Mouse (Mus musculus): ENCODE measurements around the gene Zfp764. TPM values are rescaled to one million over a fixed set of nuclear protein-coding genes. Genes with fewer than 3 reads are reported as not detected.
A peak's percentile ranks its signal among the peaks of the same experiment; 100 is the strongest.
"Not testable (repeated sequence)": the region's sequence is repeated elsewhere in the genome, so short reads cannot be mapped to it uniquely, and the experiment has no call there.

Zfp764 gene
- polyA plus RNA-seq, 1 experiment from 2014 or later = 7.7 TPM

DNA sequence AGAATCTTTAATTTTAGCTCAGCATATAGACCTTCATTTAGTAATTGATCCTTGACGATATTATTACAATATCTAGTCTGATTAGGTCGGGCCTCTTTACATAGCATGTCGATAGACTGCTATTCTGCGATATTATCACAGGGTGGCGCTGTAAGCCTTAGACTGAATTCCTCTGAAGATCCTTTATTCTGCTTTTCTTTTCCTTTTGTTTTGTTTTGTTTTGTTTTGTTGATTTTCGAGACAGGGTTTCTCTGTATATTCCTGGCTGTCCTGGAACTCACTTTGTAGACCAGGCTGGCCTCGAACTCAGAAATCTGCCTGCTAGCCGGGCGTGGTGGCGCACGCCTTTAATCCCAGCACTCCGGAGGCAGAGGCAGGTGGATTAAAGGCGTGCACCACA, 44.2 kb downstream of the Zfp764 start:
- H3K4me1 ChIP-seq (ENCODE audit: control insufficient read depth, insufficient read depth, low read length); H3K4me2 ChIP-seq (ENCODE audit: low read depth, severe bottlenecking); H3K27me3 ChIP-seq (ENCODE audit: control insufficient read depth, insufficient read depth, low read length); H3K9me3 ChIP-seq (ENCODE audit: control insufficient read depth, low read length); H3K36me3 ChIP-seq (ENCODE audit: control insufficient read depth, insufficient read depth, low read length); ATAC-seq (ENCODE audit: insufficient number of reproducible peaks, low FRiP score, low TSS enrichment, low read depth); H3K27ac ChIP-seq (replicated peaks; ENCODE audit: low read depth, low read length); H3K4me3 ChIP-seq (ENCODE audit: low read depth, low read length); H3K9ac ChIP-seq (ENCODE audit: low read length): not testable (repeated sequence)
- DNase-seq (ENCODE audit: low spot score) = peak; percentile 44
- WGBS = 27% methylated on average over 13 of the region's 13 CpGs

DNA sequence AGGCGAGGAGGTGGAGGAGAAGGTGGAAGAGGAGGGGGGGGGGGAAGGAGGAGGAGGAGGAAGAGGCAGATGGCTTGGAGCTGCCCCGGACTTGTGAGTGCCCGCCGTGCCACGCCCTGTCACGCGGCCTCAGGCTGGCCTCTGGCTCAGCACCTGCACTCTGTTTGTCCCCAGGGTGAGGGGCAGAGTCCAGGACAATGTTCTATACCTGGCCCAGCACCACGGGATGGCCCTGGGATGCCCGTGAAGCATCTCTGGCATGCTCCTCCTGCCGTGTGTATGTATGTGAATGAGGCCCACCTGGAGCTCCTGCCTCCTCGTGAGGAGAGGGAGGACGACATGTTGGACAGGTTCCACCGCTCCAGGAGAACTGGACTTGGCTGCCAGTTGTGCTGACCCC, 45.2 kb downstream of the Zfp764 start:
- peaks cover 9% of the 10 kb centered on the region; the same call in 1 of the 2 replicates for H3K27me3 ChIP-seq (ENCODE audit: control insufficient read depth, insufficient read depth, low read length)
- no peak for ATAC-seq (ENCODE audit: insufficient number of reproducible peaks, low FRiP score, low TSS enrichment, low read depth)

DNA sequence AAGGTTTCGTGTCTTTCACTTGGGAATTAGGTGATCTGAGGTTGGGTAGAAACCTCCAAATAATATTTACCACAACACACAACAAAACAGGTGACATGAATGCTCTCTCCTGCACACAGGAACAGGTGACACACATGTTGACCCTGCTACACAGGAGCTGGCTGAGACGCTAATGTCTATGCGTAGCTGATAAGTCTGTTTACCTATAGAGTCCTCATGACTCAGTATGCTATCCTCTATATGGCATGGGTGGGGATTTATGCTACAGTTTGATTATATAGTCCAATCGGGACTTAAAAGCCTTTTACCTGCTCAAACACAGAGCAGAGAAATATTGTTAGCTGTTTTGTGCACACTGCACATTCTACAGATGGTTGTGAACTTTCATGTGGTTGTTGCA, 46.4 kb downstream of the Zfp764 start:
- Histone ChIP-seq H3K4me3 (ENCODE audit: low read depth, low read length) (no peak overlapping the region), H3K27me3 (ENCODE audit: control insufficient read depth, insufficient read depth, low read length) (peaks cover 9% of the 10 kb centered on the region; the same call in 1 of the 2 replicates), H3K9ac (ENCODE audit: low read length) (no peak overlapping the region), H3K4me1 (ENCODE audit: control insufficient read depth, insufficient read depth, low read length) (peaks cover 4% of the 10 kb centered on the region), H3K4me2 (ENCODE audit: low read depth, severe bottlenecking) (no peak overlapping the region), H3K9me3 (ENCODE audit: control insufficient read depth, low read length) (no peaks in the 10 kb centered on the region), H3K36me3 (ENCODE audit: control insufficient read depth, insufficient read depth, low read length) (no peaks in the 10 kb centered on the region), H3K27ac (replicated peaks; ENCODE audit: low read depth, low read length) (no peak overlapping the region)
- ATAC-seq (ENCODE audit: insufficient number of reproducible peaks, low FRiP score, low TSS enrichment, low read depth) (no peak), DNase-seq (ENCODE audit: low spot score) (no peak)
- WGBS = 83% methylated on average over 4 of the region's 4 CpGs

More for the DNA sequence above, 45.2 kb downstream of the Zfp764 start:
- DNase-seq (ENCODE audit: low spot score) = no peak
- H3K4me3 ChIP-seq (ENCODE audit: low read depth, low read length) = no peak overlapping the region
- no peaks in the 10 kb centered on the region for H3K36me3 ChIP-seq (ENCODE audit: control insufficient read depth, insufficient read depth, low read length)
- H3K27ac ChIP-seq (replicated peaks; ENCODE audit: low read depth, low read length) = no peak overlapping the region
- WGBS = 37% methylated on average over 9 of the region's 13 CpGs
- H3K9ac ChIP-seq (ENCODE audit: low read length) = no peak overlapping the region
- H3K4me2 ChIP-seq (ENCODE audit: low read depth, severe bottlenecking) = no peak overlapping the region
- H3K9me3 ChIP-seq (ENCODE audit: control insufficient read depth, low read length) = no peaks in the 10 kb centered on the region
- peaks cover 4% of the 10 kb centered on the region for H3K4me1 ChIP-seq (ENCODE audit: control insufficient read depth, insufficient read depth, low read length)

DNA sequence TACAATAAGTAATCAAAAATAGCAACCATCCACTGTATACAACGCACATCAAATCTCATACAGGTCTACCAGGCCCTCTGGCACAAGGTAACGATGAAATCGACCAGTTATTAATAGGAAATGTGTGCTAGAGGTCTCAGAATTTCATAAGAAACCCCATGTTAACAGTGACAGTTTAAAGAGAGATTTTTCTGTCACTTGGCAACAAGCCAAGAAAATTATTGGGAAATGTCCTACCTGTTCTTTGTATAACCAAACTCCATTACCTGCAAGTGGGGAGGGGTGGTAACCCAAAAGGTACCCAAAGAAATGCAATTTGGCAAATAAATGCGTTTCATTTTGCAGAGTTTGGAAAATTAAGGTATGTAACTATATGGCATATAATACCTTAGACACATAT, 48.1 kb downstream of the Zfp764 start:
- Histone ChIP-seq H3K27ac (replicated peaks; ENCODE audit: low read depth, low read length) (no peak overlapping the region), H3K4me2 (ENCODE audit: low read depth, severe bottlenecking) (no peak overlapping the region), H3K9ac (ENCODE audit: low read length) (no peak overlapping the region), H3K9me3 (ENCODE audit: control insufficient read depth, low read length) (no peaks in the 10 kb centered on the region), H3K4me1 (ENCODE audit: control insufficient read depth, insufficient read depth, low read length) (no peaks in the 10 kb centered on the region; the same call in 1 of the 2 replicates), H3K27me3 (ENCODE audit: control insufficient read depth, insufficient read depth, low read length) (peaks cover 4% of the 10 kb centered on the region; the same call in 1 of the 2 replicates), H3K36me3 (ENCODE audit: control insufficient read depth, insufficient read depth, low read length) (no peaks in the 10 kb centered on the region), H3K4me3 (ENCODE audit: low read depth, low read length) (no peak overlapping the region)
- ATAC-seq (ENCODE audit: insufficient number of reproducible peaks, low FRiP score, low TSS enrichment, low read depth) = no peak
- 72% methylated on average over 4 of the region's 4 CpGs for WGBS
- no peak for DNase-seq (ENCODE audit: low spot score)

DNA sequence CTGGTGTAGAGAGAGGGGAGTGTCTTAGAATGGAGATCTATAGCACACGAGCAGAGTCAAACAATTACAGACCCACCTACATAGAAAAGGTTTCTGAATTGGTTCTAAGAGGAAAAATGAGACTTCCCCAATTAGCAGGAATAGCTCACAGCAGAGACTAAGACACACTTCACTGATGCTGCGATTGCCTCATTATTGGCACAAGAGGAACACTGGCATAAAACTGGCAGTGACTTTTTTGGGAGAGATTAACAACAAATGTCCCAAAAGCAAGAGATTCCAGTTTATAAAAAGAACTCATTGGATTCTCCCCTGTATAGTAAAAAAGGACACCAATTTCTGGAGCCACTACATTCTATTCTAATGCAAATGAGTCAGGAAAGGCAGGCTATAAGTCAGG, 48.8 kb downstream of the Zfp764 start:
- no peaks in the 10 kb centered on the region for H3K4me1 ChIP-seq (ENCODE audit: control insufficient read depth, insufficient read depth, low read length)
- H3K4me3 ChIP-seq (ENCODE audit: low read depth, low read length) = no peak overlapping the region
- no peaks in the 10 kb centered on the region for H3K36me3 ChIP-seq (ENCODE audit: control insufficient read depth, insufficient read depth, low read length)
- no peak overlapping the region for H3K4me2 ChIP-seq (ENCODE audit: low read depth, severe bottlenecking)
- WGBS = 77% methylated on average over 2 of the region's 2 CpGs
- ATAC-seq (ENCODE audit: insufficient number of reproducible peaks, low FRiP score, low TSS enrichment, low read depth) = no peak
- H3K27me3 ChIP-seq (ENCODE audit: control insufficient read depth, insufficient read depth, low read length) = peaks cover 4% of the 10 kb centered on the region; the same call in 1 of the 2 replicates
- H3K9me3 ChIP-seq (ENCODE audit: control insufficient read depth, low read length) = no peaks in the 10 kb centered on the region
- H3K27ac ChIP-seq (replicated peaks; ENCODE audit: low read depth, low read length) = no peak overlapping the region
- H3K9ac ChIP-seq (ENCODE audit: low read length) = no peak overlapping the region
- no peak for DNase-seq (ENCODE audit: low spot score)

DNA sequence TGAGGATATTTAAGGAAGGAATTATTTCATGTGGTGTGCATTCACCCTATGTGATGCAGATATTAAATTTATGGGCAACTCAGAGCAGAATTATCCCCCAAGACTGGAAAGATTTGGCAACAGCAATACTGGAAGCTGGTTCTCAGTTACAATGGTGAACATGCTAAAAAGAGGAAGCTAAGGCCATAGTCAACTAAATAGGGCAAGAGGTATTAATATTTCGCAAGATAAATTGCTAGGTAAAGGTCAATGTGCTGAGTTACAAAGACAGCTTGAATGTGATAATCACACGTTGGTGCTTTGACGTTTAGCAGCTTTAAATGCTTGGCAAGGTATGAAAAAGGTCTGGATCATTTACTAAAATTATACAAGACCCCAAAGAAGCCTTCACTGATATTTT, 50.8 kb downstream of the Zfp764 start:
- Histone ChIP-seq H3K27me3 (ENCODE audit: control insufficient read depth, insufficient read depth, low read length) (no peaks in the 10 kb centered on the region), H3K27ac (replicated peaks; ENCODE audit: low read depth, low read length) (no peak overlapping the region), H3K4me1 (ENCODE audit: control insufficient read depth, insufficient read depth, low read length) (no peaks in the 10 kb centered on the region), H3K4me2 (ENCODE audit: low read depth, severe bottlenecking) (no peak overlapping the region), H3K36me3 (ENCODE audit: control insufficient read depth, insufficient read depth, low read length) (no peaks in the 10 kb centered on the region), H3K4me3 (ENCODE audit: low read depth, low read length) (no peak overlapping the region), H3K9ac (ENCODE audit: low read length) (no peak overlapping the region), H3K9me3 (ENCODE audit: control insufficient read depth, low read length) (no peaks in the 10 kb centered on the region)
- WGBS = 62% methylated on average over 3 of the region's 3 CpGs
- no peak for DNase-seq (ENCODE audit: low spot score)
- ATAC-seq (ENCODE audit: insufficient number of reproducible peaks, low FRiP score, low TSS enrichment, low read depth) = no peak

Other genes starting within 250 kb of the Zfp764 start
- gene Cd2bp2, start 210.8 kb downstream of the Zfp764 start, polyA plus RNA-seq (2014; fragmentation: Nextera tagmentation; extraction: Ambion mirVana) = 77.0 and 83.7 TPM in 2 replicates
- 24.8 and 30.6 TPM in 2 replicates for gene Tbc1d10b, start 198.4 kb downstream of the Zfp764 start, polyA plus RNA-seq (2014; fragmentation: Nextera tagmentation; extraction: Ambion mirVana)
- gene Mylpf, start 197.9 kb downstream of the Zfp764 start, polyA plus RNA-seq (2014; fragmentation: Nextera tagmentation; extraction: Ambion mirVana) = 33.6 and 33.7 TPM in 2 replicates
- 24.2 and 29.1 TPM in 2 replicates for gene Zfp553, start 173.8 kb downstream of the Zfp764 start, polyA plus RNA-seq (2014; fragmentation: Nextera tagmentation; extraction: Ambion mirVana)
- 23.1 and 29.3 TPM in 2 replicates for gene Sept1, start 173.7 kb downstream of the Zfp764 start, polyA plus RNA-seq (2014; fragmentation: Nextera tagmentation; extraction: Ambion mirVana)
- 65.6 and 69.0 TPM in 2 replicates for gene Zfp771, start 162.5 kb downstream of the Zfp764 start, polyA plus RNA-seq (2014; fragmentation: Nextera tagmentation; extraction: Ambion mirVana)
- gene Dctpp1, start 146.1 kb downstream of the Zfp764 start, polyA plus RNA-seq (2014; fragmentation: Nextera tagmentation; extraction: Ambion mirVana) = 290 and 292 TPM in 2 replicates
- gene Sephs2, start 132.8 kb downstream of the Zfp764 start, polyA plus RNA-seq (2014; fragmentation: Nextera tagmentation; extraction: Ambion mirVana) = 94.5 and 104 TPM in 2 replicates
- 0.18 and 0.44 TPM in 2 replicates for gene Itgal, start 110.6 kb downstream of the Zfp764 start, polyA plus RNA-seq (2014; fragmentation: Nextera tagmentation; extraction: Ambion mirVana)
- gene Zfp768, start 61.2 kb downstream of the Zfp764 start, polyA plus RNA-seq (2014; fragmentation: Nextera tagmentation; extraction: Ambion mirVana) = 6.0 TPM in 2 replicates
- gene Zfp747, start 30.8 kb downstream of the Zfp764 start, polyA plus RNA-seq (2014; fragmentation: Nextera tagmentation; extraction: Ambion mirVana) = 8.6 and 9.2 TPM in 2 replicates
- 6.3 and 6.8 TPM in 2 replicates for gene 9130019O22Rik, start 19.7 kb downstream of the Zfp764 start, polyA plus RNA-seq (2014; fragmentation: Nextera tagmentation; extraction: Ambion mirVana)
- 7.4 and 9.0 TPM in 2 replicates for gene E430018J23Rik, start 13.2 kb downstream of the Zfp764 start, polyA plus RNA-seq (2014; fragmentation: Nextera tagmentation; extraction: Ambion mirVana)
- 33.7 and 37.7 TPM in 2 replicates for gene Zfp688, start 15.2 kb upstream of the Zfp764 start, polyA plus RNA-seq (2014; fragmentation: Nextera tagmentation; extraction: Ambion mirVana)
- 16.5 and 17.6 TPM in 2 replicates for gene Zfp689, start 42.3 kb upstream of the Zfp764 start, polyA plus RNA-seq (2014; fragmentation: Nextera tagmentation; extraction: Ambion mirVana)
- gene Prr14, start 52.8 kb upstream of the Zfp764 start, polyA plus RNA-seq (2014; fragmentation: Nextera tagmentation; extraction: Ambion mirVana) = 49.1 and 53.4 TPM in 2 replicates
- gene Fbrs, start 72.4 kb upstream of the Zfp764 start, polyA plus RNA-seq (2014; fragmentation: Nextera tagmentation; extraction: Ambion mirVana) = 13.2 and 14.3 TPM in 2 replicates
- gene Srcap, start 105.2 kb upstream of the Zfp764 start, polyA plus RNA-seq (2014; fragmentation: Nextera tagmentation; extraction: Ambion mirVana) = 59.4 and 61.4 TPM in 2 replicates
- gene Gm42715, start 112.8 kb upstream of the Zfp764 start, polyA plus RNA-seq (2014; fragmentation: Nextera tagmentation; extraction: Ambion mirVana) = 19.4 and 21.0 TPM in 2 replicates
- 4.7 and 9.9 TPM in 2 replicates for gene Tmem265, start 154.6 kb upstream of the Zfp764 start, polyA plus RNA-seq (2014; fragmentation: Nextera tagmentation; extraction: Ambion mirVana)
- gene Phkg2, start 166.5 kb upstream of the Zfp764 start, polyA plus RNA-seq (2014; fragmentation: Nextera tagmentation; extraction: Ambion mirVana) = 45.7 and 48.8 TPM in 2 replicates
- 11.5 and 12.3 TPM in 2 replicates for gene Ccdc189, start 181.8 kb upstream of the Zfp764 start, polyA plus RNA-seq (2014; fragmentation: Nextera tagmentation; extraction: Ambion mirVana)
- gene Rnf40, start 181.9 kb upstream of the Zfp764 start, polyA plus RNA-seq (2014; fragmentation: Nextera tagmentation; extraction: Ambion mirVana) = 44.3 and 49.1 TPM in 2 replicates
- 28.0 and 31.8 TPM in 2 replicates for gene Zfp629, start 209.0 kb upstream of the Zfp764 start, polyA plus RNA-seq (2014; fragmentation: Nextera tagmentation; extraction: Ambion mirVana)

All from limb, embryonic 11.5 days (tissue).